In genomic region chr11:31168831-31169160, GRCm38 (mm10) we compare ENCODE assay signal across 9 mouse cellular contexts. TPM values are rescaled to one million over a fixed set of nuclear protein-coding genes. Genes with fewer than 3 reads are reported as not detected.
DNase-seq lines count a peak whose midpoint lies in the region; ATAC-seq lines count a peak whose summit lies in the region.
"Had no signal": no experiment of that assay in that cellular context is flagged by ENCODE, and none has a peak within 500 bp of the region (broad histone marks: within the 10 kb centered on the region; RNA-seq: fewer than 3 reads in every experiment).

No protein-coding gene starts in this region.

- no peak for DNase-seq in heart, postnatal 4 days
- DNase-seq in right cerebral cortex, postnatal 14 days, result no peak
- no peak for DNase-seq in ovary, postnatal 36 days (ENCODE audit: low spot score)
- no peak for DNase-seq in MN1 (ENCODE audit: low spot score)

- no peak overlapping the region for H3K27ac ChIP-seq in heart, embryonic 13.5 days (replicated peaks)
- no peak overlapping the region for H3K27ac ChIP-seq in embryonic facial prominence, embryonic 12.5 days
- H3K27ac ChIP-seq in hindbrain, embryonic 15.5 days (replicated peaks), result no peak overlapping the region
- H3K27ac ChIP-seq in midbrain, embryonic 16.5 days (ENCODE audit: low read length), result no peak overlapping the region

- H3K9ac ChIP-seq in heart, embryonic 13.5 days, result no peak overlapping the region
- no peak overlapping the region for H3K9ac ChIP-seq in embryonic facial prominence, embryonic 12.5 days
- H3K9ac ChIP-seq in hindbrain, embryonic 15.5 days, result no peak overlapping the region
- peak overlapping the region; percentile 50; the same call in 1 of the 2 replicates for H3K9ac ChIP-seq in midbrain, embryonic 16.5 days (ENCODE audit: low read depth, low read length)

- H3K4me3 ChIP-seq in heart, embryonic 13.5 days, result peak overlapping the region; percentile 55
- peak overlapping the region; percentile 44 for H3K4me3 ChIP-seq in embryonic facial prominence, embryonic 12.5 days
- peak overlapping the region; percentile 56 for H3K4me3 ChIP-seq in hindbrain, embryonic 15.5 days
- H3K4me3 ChIP-seq in midbrain, embryonic 16.5 days (ENCODE audit: low read depth, low read length), result peak overlapping the region; percentile 48

- no peaks in the 10 kb centered on the region for H3K36me3 ChIP-seq in heart, embryonic 13.5 days
- no peaks in the 10 kb centered on the region for H3K36me3 ChIP-seq in embryonic facial prominence, embryonic 12.5 days
- no peaks in the 10 kb centered on the region for H3K36me3 ChIP-seq in hindbrain, embryonic 15.5 days
- H3K36me3 ChIP-seq in midbrain, embryonic 16.5 days (ENCODE audit: control insufficient read depth, insufficient read depth, low read length), result no peaks in the 10 kb centered on the region

- no peak for ATAC-seq in heart, embryonic 13.5 days (ENCODE audit: extremely low read depth, insufficient number of reproducible peaks, low FRiP score, low TSS enrichment)
- no peak for ATAC-seq in embryonic facial prominence, embryonic 12.5 days (ENCODE audit: insufficient number of reproducible peaks, insufficient read depth, low FRiP score, low TSS enrichment)
- ATAC-seq in hindbrain, embryonic 15.5 days (ENCODE audit: low FRiP score, low read depth), result no peak
- no peak for ATAC-seq in midbrain, embryonic 16.5 days

- H3K4me2 ChIP-seq in heart, embryonic 13.5 days, result peak overlapping the region; percentile 71
- H3K4me2 ChIP-seq in embryonic facial prominence, embryonic 12.5 days (replicated peaks), result peak overlapping the region; percentile 70
- H3K4me2 ChIP-seq in hindbrain, embryonic 15.5 days, result peak overlapping the region; percentile 61
- peak overlapping the region; percentile 55 for H3K4me2 ChIP-seq in midbrain, embryonic 16.5 days (ENCODE audit: low read length)

- no peaks in the 10 kb centered on the region for H3K27me3 ChIP-seq in heart, embryonic 13.5 days (replicated peaks)
- no peaks in the 10 kb centered on the region for H3K27me3 ChIP-seq in embryonic facial prominence, embryonic 12.5 days
- no peaks in the 10 kb centered on the region for H3K27me3 ChIP-seq in hindbrain, embryonic 15.5 days
- H3K27me3 ChIP-seq in midbrain, embryonic 16.5 days (ENCODE audit: control insufficient read depth, insufficient read depth, low read depth, low read length), result no peaks in the 10 kb centered on the region

- H3K9me3 ChIP-seq in heart, embryonic 13.5 days, result no peaks in the 10 kb centered on the region
- H3K9me3 ChIP-seq in embryonic facial prominence, embryonic 12.5 days, result no peaks in the 10 kb centered on the region
- no peaks in the 10 kb centered on the region for H3K9me3 ChIP-seq in hindbrain, embryonic 15.5 days
- no peaks in the 10 kb centered on the region for H3K9me3 ChIP-seq in midbrain, embryonic 16.5 days (replicated peaks; ENCODE audit: control insufficient read depth, low read length, poor library complexity, severe bottlenecking)

- peaks cover 19% of the 10 kb centered on the region for H3K4me1 ChIP-seq in heart, embryonic 13.5 days
- 0 out of 2 replicates have a peak, but pooled peaks cover 4% of the 10 kb centered on the region for H3K4me1 ChIP-seq in embryonic facial prominence, embryonic 12.5 days
- H3K4me1 ChIP-seq in hindbrain, embryonic 15.5 days (replicated peaks), result peaks cover 9% of the 10 kb centered on the region
- H3K4me1 ChIP-seq in midbrain, embryonic 16.5 days (ENCODE audit: control insufficient read depth, insufficient read depth, low read length), result no peaks in the 10 kb centered on the region

- 32% methylated on average over 2 of the region's 2 CpGs for WGBS in heart, embryonic 13.5 days
- WGBS in embryonic facial prominence, embryonic 12.5 days, result 41% methylated on average over 2 of the region's 2 CpGs
- 32% methylated on average over 2 of the region's 2 CpGs for WGBS in hindbrain, embryonic 15.5 days
- WGBS in midbrain, embryonic 16.5 days, result 34% methylated on average over 2 of the region's 2 CpGs

RNA-seq across cellular contexts. Expression of gene Gm17332, which starts 13.5 kb away (rescaled TPM):
- not detected in 2 replicates for polyA plus RNA-seq in heart, embryonic 13.5 days (2015; fragmentation: Nextera tagmentation; extraction: Ambion mirVana)
- not detected for total RNA-seq in heart, postnatal 4 days (2021)
- not detected in 2 replicates for polyA plus RNA-seq in embryonic facial prominence, embryonic 12.5 days (2016; fragmentation: Nextera tagmentation; extraction: Ambion mirVana)
- polyA plus RNA-seq in hindbrain, embryonic 15.5 days (2015; fragmentation: Nextera tagmentation; extraction: Ambion mirVana), result not detected in 2 replicates
- polyA plus RNA-seq in midbrain, embryonic 16.5 days (2015; fragmentation: Nextera tagmentation; extraction: Ambion mirVana), result not detected in 2 replicates
- total RNA-seq: ES-E14 had no signal
